Mouse (Mus musculus) embryonic facial prominence, embryonic 14.5 days (tissue): ENCODE measurements at regions not wholly inside any gene's neighbourhood (a gene's known extent, or its start where the extent isn't known, plus 50 kb on each side); places are given as distances from the start of the nearest gene placed in this dataset.

Experiments
- ATAC-seq: fragments of 200-750 bp; cut with Nextera tagmentation; 2 replicates; pipeline ENCODE4 v1.8.0; 2017; ENCODE audit warnings: low read depth, moderate number of reproducible peaks, moderate TSS enrichment
- DNase-seq: peaks from one replicate; pipeline ENCODE4 v3.0.0-alpha.2; 2015; ENCODE audit warnings: low spot score
- H3K27ac ChIP-seq: fragments of 300-500 bp; sonication (generic); replicated peaks from 2 replicates; pipeline ENCODE4 v1.5.1; 2014; ENCODE audit warnings: low read depth, mild to moderate bottlenecking, low read length, moderate library complexity
- H3K27me3 ChIP-seq: fragments of 300-500 bp; sonication (generic); replicated peaks from 2 replicates; pipeline ENCODE4 v1.6.1; 2014; ENCODE audit warnings: low read length; ENCODE audit not compliant: control insufficient read depth, insufficient read depth
- H3K36me3 ChIP-seq: fragments of 300-500 bp; sonication (generic); 2 replicates; pipeline ENCODE4 v1.6.1; 2014; ENCODE audit warnings: low read length, mixed read lengths; ENCODE audit not compliant: control insufficient read depth, insufficient read depth
- H3K4me1 ChIP-seq: fragments of 300-500 bp; sonication (generic); 2 replicates; pipeline ENCODE4 v1.6.1; 2014; ENCODE audit warnings: antibody characterized with exemption, low read length; ENCODE audit not compliant: control insufficient read depth, insufficient read depth
- H3K4me2 ChIP-seq: fragments of 300-500 bp; sonication (generic); 2 replicates; pipeline ENCODE4 v1.6.1; 2014; ENCODE audit warnings: low read depth, mild to moderate bottlenecking, low read length, moderate library complexity, mixed read lengths
- H3K4me3 ChIP-seq: fragments of 300-500 bp; sonication (generic); 2 replicates; pipeline ENCODE4 v1.5.1; 2014; ENCODE audit warnings: low read depth, mild to moderate bottlenecking, low read length
- H3K9ac ChIP-seq: fragments of 300-500 bp; sonication (generic); 2 replicates; pipeline ENCODE4 v1.6.1; 2014; ENCODE audit warnings: low read depth, mild to moderate bottlenecking, low read length, moderate library complexity, mixed read lengths
- H3K9me3 ChIP-seq: fragments of 300-500 bp; sonication (generic); 2 replicates; pipeline ENCODE4 v1.6.1; 2016; ENCODE audit warnings: low read length; ENCODE audit not compliant: control insufficient read depth
- WGBS: fragments of 180-500 bp; shearing (Covaris S2); extraction: QIAGEN DNeasy Blood & Tissue Kit; methylation state at CpG from one replicate; pipeline ENCODE4 v1.1.7; 2014; 5-methylcytosine and 5-hydroxymethylcytosine counted together

DNA sequence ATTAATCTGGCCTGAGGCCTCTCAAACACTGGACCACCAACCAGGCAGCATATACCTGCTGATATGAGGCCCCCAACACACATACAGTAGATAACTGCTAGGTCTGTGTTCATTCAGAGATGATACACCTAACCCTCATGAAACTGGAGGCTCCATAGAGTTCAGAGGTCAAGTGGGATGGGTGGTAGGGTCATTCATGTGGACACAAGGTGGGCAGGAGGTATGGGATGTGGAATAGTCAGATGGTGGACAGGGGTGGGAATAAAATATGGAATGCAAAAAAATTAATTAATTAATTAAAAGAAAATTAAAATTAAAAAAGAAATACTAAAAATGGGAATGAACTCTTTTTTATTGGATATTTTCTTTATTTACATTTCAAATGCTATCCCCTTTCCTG is 734.7 kb downstream of the Pla2g4a start:
- ATAC-seq: no peak

DNA sequence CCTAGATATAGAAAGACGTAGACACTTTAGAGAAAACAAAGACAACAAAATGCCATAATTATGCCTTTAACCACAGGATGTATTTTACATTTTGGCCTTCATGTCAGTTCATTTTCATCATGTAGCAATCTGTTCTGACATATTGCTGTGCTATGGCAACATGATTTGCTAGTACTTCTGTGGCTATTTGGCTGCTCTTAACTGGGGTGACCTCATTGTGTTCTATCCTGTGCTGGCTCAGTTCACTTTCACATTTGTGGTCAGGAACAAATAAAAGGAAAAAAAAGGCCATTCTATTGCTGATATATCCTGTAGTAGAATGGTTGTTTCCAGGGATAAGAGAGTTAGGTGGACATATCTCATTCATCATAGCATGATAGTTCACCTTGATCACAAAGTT is 758.5 kb downstream of the Pla2g4a start:
- no peak for ATAC-seq
- H3K36me3 ChIP-seq: no peaks in the 10 kb centered on the region
- no peak for DNase-seq
- H3K4me3 ChIP-seq: no peak overlapping the region
- no peak overlapping the region for H3K27ac ChIP-seq
- no peaks in the 10 kb centered on the region for H3K9me3 ChIP-seq
- 88% methylated on average over 1 of the region's 1 CpGs for WGBS
- no peaks in the 10 kb centered on the region for H3K27me3 ChIP-seq
- H3K4me2 ChIP-seq: no peak overlapping the region
- no peaks in the 10 kb centered on the region for H3K4me1 ChIP-seq
- H3K9ac ChIP-seq: no peak overlapping the region

More for the DNA sequence above, 734.7 kb downstream of the Pla2g4a start:
- Histone ChIP-seq H3K4me2 (no peak overlapping the region), H3K27me3 (no peaks in the 10 kb centered on the region), H3K27ac (no peak overlapping the region), H3K4me3 (no peak overlapping the region), H3K9me3 (no peaks in the 10 kb centered on the region), H3K36me3 (no peaks in the 10 kb centered on the region), H3K4me1 (no peaks in the 10 kb centered on the region), H3K9ac (no peak overlapping the region)
- no peak for DNase-seq

DNA sequence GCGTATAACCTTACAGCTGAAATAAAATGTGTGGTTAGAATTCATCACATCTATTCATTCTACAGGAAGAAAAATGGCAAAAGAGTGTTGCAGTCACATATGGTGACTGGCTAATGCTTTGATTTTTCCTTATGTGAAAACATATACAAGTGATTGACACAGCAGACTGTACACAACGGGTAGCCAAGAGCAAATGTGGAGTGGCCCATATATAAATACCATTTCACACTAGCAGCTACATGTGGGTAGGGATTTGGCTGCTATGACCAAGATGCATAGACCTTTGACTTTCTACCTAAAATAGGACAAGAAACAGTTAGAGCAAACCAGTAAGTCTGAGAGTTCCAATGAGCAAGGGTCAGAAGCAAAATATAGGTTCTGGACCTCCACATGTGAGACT is 761.8 kb downstream of the Pla2g4a start:
- ATAC-seq (no peak), DNase-seq (no peak)
- Histone ChIP-seq H3K27ac (no peak overlapping the region), H3K9me3 (no peaks in the 10 kb centered on the region), H3K36me3 (no peaks in the 10 kb centered on the region), H3K4me1 (no peaks in the 10 kb centered on the region), H3K4me2 (no peak overlapping the region), H3K27me3 (no peaks in the 10 kb centered on the region), H3K4me3 (no peak overlapping the region), H3K9ac (no peak overlapping the region)
- 79% methylated on average over 2 of the region's 2 CpGs for WGBS

DNA sequence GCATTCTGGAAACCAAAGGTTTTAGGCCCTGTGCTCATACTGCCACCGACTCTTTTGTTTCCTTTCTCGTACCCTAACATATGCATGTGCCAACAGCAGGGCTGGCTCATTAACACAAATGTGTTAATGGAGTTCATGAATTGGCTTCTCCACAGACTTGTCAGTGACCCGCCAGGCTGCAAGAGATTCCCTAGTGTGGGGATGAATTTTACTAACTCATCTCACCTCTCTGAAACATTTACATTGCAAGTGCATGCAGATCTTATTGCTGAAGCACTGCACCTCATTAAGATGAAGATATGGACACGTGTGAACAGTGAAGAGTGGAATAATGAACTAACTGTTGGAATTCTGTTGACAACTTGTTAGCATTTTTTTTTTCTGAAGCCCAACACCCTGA is 762.2 kb downstream of the Pla2g4a start:
- Histone ChIP-seq H3K27me3 (no peaks in the 10 kb centered on the region), H3K4me3 (no peak overlapping the region), H3K4me2 (no peak overlapping the region), H3K9ac (no peak overlapping the region), H3K9me3 (no peaks in the 10 kb centered on the region), H3K4me1 (no peaks in the 10 kb centered on the region), H3K36me3 (no peaks in the 10 kb centered on the region), H3K27ac (no peak overlapping the region)
- WGBS: 75% methylated on average over 4 of the region's 4 CpGs
- ATAC-seq (no peak), DNase-seq (no peak)
